Mouse (Mus musculus): Measurements from ENCODE around the gene Ciz1.

Gene Ciz1

DNA sequence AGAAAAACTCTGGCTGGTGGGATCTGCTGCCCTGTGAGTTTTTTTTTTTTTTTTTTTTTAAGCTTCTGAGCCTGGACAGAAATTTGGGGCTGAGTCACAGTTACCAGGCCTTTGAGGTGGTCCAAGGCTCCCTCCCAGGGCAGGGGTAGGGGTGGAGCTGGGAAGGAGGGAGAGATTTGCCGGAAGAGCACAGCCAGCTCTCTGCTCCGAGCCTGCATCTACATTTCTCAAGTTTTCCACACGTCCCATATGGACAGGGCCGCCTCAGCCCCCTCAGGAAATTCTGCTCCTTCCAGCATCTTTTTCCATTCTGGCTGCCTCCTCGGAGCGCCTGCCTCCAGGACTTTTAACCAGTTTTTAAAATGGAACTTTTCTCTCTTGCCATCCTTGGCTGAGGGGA, 22.6 kb upstream of the Ciz1 start:
- TF ChIP-seq GATA4 (IDR thresholded peaks at IDR 0.05; ENCODE audit: insufficient replicate concordance, low read length), result no peak

DNA sequence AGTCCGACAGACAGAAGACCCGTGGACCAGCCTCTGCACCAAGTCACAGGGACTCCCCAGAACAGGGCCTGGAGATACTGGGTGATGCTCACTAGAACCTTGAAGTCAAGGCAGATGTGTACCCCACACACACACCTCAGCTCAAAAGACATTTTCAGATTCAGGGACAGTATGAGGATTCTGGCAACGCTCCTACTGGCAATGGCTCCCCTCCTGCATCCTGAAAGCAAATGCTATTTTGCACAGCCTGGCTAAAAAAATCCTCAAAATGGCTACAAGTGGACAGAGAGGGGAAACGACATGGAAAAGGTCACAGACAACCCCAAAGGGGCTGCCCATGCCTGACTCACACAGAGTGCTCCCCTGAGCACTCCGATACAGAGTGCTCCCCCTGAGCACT, 20.0 kb upstream of the Ciz1 start:
- no peak for TF ChIP-seq GATA4 (IDR thresholded peaks at IDR 0.05; ENCODE audit: insufficient replicate concordance, low read length)

GRCm38 (mm10) chr2:32335888-32336287, 16.2 kb upstream of the Ciz1 start:
- TF ChIP-seq GATA4 (IDR thresholded peaks at IDR 0.05; ENCODE audit: insufficient replicate concordance, low read length), result no peak

DNA sequence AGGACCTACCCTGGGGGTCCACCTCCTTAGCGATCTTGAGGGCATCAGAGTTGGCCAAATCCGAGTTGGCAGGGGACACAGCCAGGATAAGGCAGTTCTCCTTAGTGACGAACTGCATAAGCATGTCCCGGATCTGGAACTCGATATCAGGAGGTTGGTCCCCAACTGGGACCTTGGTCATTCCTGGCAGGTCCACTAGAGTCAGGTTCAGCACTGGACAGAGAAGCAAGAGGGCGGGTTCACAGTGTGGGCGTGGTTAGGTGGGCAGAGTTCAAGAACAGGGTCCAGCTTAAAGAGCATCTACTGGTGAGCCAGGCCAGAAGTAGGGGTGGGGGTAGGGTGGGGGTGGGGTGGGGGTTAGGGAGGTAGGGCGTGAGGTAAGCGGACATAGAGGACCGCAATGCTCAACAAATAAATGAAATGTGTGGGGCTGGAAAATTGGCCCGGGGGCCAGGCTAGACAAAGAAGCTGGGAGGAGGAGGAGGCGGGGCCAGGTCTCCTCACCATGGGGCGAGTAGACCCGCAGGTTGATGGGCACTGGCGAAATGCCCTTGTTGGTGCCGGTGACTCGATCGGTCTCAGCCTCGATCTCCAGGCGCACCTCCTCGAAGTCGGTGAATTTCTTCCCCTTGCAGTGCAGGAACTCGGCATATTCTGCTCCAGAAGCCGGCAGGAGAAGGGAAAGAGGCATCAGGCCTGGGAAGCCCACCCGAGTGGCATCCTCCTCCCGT, 12.1 kb upstream of the Ciz1 start:
- TF ChIP-seq GATA4 (IDR thresholded peaks at IDR 0.05; ENCODE audit: insufficient replicate concordance, low read length), result no peak

GRCm38 (mm10) chr2:32340836-32341633, 11.1 kb upstream of the Ciz1 start:
- TF ChIP-seq GATA4 (IDR thresholded peaks at IDR 0.05; ENCODE audit: insufficient replicate concordance, low read length), result no peak

DNA sequence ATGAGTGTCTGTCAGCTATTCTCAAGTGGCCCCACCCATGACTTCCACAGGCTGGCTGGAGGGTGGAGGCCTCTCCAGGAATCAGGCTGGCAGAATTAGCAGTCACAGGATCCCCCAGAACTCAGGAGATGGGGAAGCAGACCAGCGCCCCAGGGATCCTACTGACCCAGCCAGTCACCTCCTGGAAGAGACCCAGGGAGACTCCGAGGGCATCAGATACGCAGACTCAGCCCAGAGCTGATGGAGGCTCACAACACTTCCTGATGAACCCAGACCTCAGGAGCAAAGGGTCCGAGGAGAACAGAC, 10.5 kb upstream of the Ciz1 start:
- no peak for TF ChIP-seq GATA4 (IDR thresholded peaks at IDR 0.05; ENCODE audit: insufficient replicate concordance, low read length)

DNA sequence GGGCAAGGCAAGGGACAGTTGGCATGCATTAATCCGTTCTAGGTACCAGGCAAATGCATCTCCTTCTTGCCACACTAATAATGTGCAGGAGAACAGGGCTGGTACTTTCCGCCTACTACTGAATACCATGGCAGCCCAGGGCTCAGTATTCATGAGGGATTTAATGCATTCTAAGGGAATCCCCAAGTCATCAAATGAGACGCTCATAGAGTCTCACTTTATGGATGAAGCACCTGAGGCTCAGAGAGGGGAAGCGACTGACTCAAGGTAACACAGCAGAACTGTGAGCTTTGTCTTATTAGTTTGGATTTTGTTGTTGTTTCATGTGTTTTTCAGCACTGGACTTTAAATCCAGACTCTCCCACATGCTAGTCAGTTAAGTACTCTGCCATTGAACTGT, 10.1 kb upstream of the Ciz1 start:
- TF ChIP-seq GATA4 (IDR thresholded peaks at IDR 0.05; ENCODE audit: insufficient replicate concordance, low read length), result no peak

DNA sequence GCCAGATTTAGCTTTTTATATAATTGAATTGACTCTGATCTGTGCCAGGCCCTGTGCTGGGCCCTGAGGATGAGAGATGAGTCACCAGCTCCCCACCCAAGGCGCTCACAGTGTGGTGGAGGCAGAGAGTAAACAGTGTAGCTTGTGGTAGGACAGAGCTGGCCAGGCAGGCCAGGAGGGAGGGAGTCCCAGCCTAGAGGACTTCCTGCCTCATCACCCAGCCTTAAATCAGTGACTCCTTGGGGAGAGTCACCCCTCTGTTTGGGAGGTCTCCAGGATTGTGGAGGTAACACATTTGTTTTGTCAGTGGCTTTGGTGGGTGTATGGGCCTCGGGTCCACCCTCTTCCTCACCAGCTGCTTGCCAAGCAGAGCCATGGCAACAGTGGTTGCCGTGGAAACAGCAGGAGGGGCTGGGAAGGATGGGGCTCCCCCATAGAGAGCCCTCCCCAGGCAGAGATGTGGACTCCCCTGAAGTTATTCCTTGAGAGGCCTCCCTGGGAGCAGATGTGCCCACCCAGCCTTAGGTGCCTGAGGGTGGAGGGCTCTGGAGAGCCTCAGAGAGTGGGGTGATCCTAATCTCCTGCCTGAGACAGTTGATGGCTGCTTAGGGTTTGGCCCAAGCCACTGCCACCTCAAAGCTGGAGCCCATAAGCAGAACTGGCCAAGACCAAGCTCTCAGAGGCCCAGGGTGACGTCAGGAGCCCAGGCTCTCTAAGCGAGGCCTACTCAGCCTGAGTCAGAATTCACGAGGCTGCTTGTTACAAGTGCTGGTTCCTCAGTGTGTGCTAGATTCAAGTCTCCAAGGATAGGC, 9.4 kb upstream of the Ciz1 start:
- TF ChIP-seq GATA4 (IDR thresholded peaks at IDR 0.05; ENCODE audit: insufficient replicate concordance, low read length), result no peak

DNA sequence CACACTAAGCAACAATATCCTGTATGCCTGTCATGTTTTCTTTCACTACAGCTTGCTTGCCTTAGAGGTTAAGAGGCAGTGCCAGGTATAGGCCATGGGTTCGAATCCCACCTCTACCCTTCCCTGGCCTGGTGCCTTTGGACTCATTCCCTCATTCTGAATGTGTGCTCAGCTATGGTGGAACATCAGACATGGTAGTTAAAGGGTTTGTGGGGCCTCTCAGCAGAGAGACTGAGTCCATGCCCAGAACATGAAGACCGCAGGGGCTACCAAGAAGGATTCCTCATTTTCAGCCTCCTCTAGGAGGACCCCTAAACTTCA, 8.8 kb upstream of the Ciz1 start:
- no peak for TF ChIP-seq GATA4 (IDR thresholded peaks at IDR 0.05; ENCODE audit: insufficient replicate concordance, low read length)

GRCm38 (mm10) chr2:32344056-32344455, 8.1 kb upstream of the Ciz1 start:
- TF ChIP-seq GATA4 (IDR thresholded peaks at IDR 0.05; ENCODE audit: insufficient replicate concordance, low read length), result no peak

DNA sequence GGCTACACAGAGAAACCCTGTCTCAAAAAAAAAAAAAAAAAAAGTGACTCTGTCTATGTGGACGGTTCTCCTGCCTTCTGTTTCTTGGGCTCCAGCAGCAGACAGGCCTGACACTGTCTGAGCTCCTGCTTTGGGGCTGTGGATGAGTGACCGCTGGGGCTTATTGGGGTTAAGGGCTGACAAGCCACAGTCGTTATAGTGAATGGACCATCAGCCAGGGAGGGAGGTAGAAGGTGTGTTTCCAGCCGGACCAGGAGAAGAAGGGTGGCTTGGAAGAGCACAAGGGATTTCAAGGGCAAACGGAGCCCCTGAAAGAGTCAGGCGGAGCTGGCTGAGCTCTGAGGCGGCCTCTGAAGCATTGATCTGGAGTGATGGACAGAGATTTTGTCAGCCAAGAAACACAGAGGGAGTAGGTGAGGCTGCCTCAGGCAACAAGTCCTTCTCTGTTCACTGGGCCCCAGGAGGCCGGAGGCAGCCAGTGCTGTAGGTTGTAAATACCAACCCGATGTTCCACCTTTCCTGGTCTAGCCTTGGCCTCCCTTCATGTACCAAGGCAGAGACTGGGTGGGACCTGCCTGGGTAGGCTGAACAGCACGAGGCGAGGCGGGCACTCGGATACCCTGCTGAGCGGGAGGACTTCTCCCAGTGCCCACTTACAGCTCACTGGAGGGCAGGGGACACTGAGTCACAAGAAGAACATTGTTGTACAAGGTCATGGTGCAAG, 7.4 kb upstream of the Ciz1 start:
- TF ChIP-seq GATA4 (IDR thresholded peaks at IDR 0.05; ENCODE audit: insufficient replicate concordance, low read length), result no peak

GRCm38 (mm10) chr2:32347019-32347418, 5.1 kb upstream of the Ciz1 start:
- TF ChIP-seq GATA4 (IDR thresholded peaks at IDR 0.05; ENCODE audit: insufficient replicate concordance, low read length), result no peak

- no peak for TF ChIP-seq GATA4 (IDR thresholded peaks at IDR 0.05; ENCODE audit: insufficient replicate concordance, low read length)
Measured at GRCm38 (mm10) chr2:32348311-32348710, 3.8 kb upstream of the Ciz1 start.

- TF ChIP-seq GATA4 (IDR thresholded peaks at IDR 0.05; ENCODE audit: insufficient replicate concordance, low read length), result no peak
Measured at GRCm38 (mm10) chr2:32349625-32350255, 2.4 kb upstream of the Ciz1 start.

DNA sequence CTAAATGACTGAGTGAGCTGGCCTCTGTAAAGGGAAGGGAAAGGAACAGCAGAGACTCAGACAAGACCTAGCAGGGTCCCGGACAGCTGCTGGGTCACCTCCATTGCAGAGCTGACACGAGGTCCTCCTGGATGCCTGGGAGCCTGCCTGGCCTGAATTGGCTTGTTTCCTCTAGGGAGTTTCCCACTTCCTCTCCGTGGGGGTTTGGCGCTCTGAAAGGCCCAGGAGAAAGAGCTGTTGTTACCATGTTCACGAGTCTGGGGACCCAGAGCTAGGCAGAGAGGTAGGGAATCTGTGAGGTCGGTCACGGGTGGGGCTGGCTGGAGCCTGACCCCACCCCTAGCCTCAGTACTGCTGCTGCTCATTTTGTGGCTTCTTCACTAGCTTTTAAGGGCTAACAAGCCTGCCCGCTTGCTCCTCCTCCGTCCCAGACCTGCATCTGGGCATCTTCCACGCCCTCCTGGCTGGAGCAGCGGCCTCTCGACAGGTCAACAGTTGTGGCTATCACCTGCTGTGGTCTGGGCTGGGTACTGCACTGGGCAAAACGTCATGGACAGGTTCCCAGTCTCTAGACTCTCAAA, 1.6 kb upstream of the Ciz1 start:
- TF ChIP-seq GATA4 (IDR thresholded peaks at IDR 0.05; ENCODE audit: insufficient replicate concordance, low read length), result no peak
